Mouse (Mus musculus) embryonic facial prominence, embryonic 13.5 days (tissue): ENCODE measurements around the gene Ltbp3. TPM values are rescaled to one million over a fixed set of nuclear protein-coding genes. Genes with fewer than 3 reads are reported as not detected.
A peak's percentile ranks its signal among the peaks of the same experiment; 100 is the strongest.

Source experiments
- ATAC-seq: fragments of 200-750 bp; cut with Nextera tagmentation; 2 replicates; pipeline ENCODE4 v1.8.0; 2017; ENCODE audit warnings: low read depth; ENCODE audit not compliant: insufficient number of reproducible peaks, insufficient read depth, low FRiP score, low TSS enrichment
- H3K27ac ChIP-seq: fragments of 300-500 bp; sonication (generic); 2 replicates; pipeline ENCODE4 v1.5.1; 2015; ENCODE audit warnings: moderate library complexity, mild to moderate bottlenecking, inconsistent platforms
- H3K27me3 ChIP-seq: fragments of 300-500 bp; sonication (generic); 2 replicates; pipeline ENCODE4 v1.6.1; 2015; ENCODE audit warnings: mild to moderate bottlenecking, inconsistent platforms
- H3K36me3 ChIP-seq: fragments of 300-500 bp; sonication (generic); 2 replicates; pipeline ENCODE4 v1.6.1; 2015; ENCODE audit warnings: mild to moderate bottlenecking, inconsistent platforms
- H3K4me1 ChIP-seq: fragments of 300-500 bp; sonication (generic); 2 replicates; pipeline ENCODE4 v1.6.1; 2015; ENCODE audit warnings: inconsistent platforms
- H3K4me2 ChIP-seq: fragments of 300-500 bp; sonication (generic); 2 replicates; pipeline ENCODE4 v1.6.1; 2015; ENCODE audit warnings: moderate library complexity, mild to moderate bottlenecking, inconsistent platforms
- H3K4me3 ChIP-seq: fragments of 300-500 bp; sonication (generic); 2 replicates; pipeline ENCODE4 v1.5.1; 2015; ENCODE audit warnings: mild to moderate bottlenecking, inconsistent platforms
- H3K9ac ChIP-seq: fragments of 300-500 bp; sonication (generic); 2 replicates; pipeline ENCODE4 v1.6.1; 2015; ENCODE audit warnings: mild to moderate bottlenecking, inconsistent platforms
- H3K9me3 ChIP-seq: fragments of 300-500 bp; sonication (generic); 2 replicates; pipeline ENCODE4 v1.6.1; 2016; ENCODE audit warnings: inconsistent platforms
- WGBS: fragments of 180-500 bp; shearing (Covaris S2); methylation state at CpG from one replicate; pipeline ENCODE4 v1.1.7; 2015; ENCODE audit warnings: mixed read lengths; 5-methylcytosine and 5-hydroxymethylcytosine counted together
- polyA plus RNA-seq: library from polyadenylated mRNA; unstranded; fragments of >200 nt; fragmentation: Nextera tagmentation; extraction: Ambion mirVana; gene quantifications from 2 replicates; pipeline ENCODE4 v1.2.1, GENCODE M21; 2015

The Ltbp3 gene
- polyA plus RNA-seq, 1 experiment from 2014 or later: 44.4 TPM

DNA sequence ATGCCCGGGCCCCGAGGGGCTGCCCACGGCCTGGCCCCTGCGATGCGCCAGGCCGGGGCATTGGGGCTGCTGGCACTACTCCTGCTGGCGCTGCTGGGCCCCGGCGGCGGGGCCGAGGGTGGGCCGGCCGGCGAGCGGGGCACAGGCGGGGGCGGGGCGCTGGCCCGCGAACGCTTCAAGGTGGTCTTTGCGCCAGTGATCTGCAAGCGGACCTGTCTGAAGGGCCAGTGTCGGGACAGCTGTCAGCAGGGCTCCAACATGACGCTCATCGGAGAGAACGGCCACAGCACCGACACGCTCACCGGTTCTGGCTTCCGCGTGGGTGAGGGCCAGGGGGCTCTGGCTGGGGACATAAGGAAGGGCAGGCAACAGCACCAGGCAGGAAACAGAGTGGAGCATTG, 1.5 kb downstream of the Ltbp3 start:
- H3K4me1 ChIP-seq: peaks cover 57% of the 10 kb centered on the region
- H3K4me2 ChIP-seq: peak overlapping the region; percentile 95
- H3K4me3 ChIP-seq: peak overlapping the region; percentile 67
- peak overlapping the region; percentile 92 for H3K27ac ChIP-seq
- peaks cover 45% of the 10 kb centered on the region for H3K27me3 ChIP-seq
- H3K9ac ChIP-seq: peak overlapping the region; percentile 91
- peak; percentile 7; the same call in 1 of the 2 replicates for ATAC-seq
- 3% methylated on average over 32 of the region's 32 CpGs for WGBS
- H3K9me3 ChIP-seq: no peaks in the 10 kb centered on the region
- H3K36me3 ChIP-seq: 0 out of 2 replicates have a peak, but pooled peaks cover 3% of the 10 kb centered on the region

DNA sequence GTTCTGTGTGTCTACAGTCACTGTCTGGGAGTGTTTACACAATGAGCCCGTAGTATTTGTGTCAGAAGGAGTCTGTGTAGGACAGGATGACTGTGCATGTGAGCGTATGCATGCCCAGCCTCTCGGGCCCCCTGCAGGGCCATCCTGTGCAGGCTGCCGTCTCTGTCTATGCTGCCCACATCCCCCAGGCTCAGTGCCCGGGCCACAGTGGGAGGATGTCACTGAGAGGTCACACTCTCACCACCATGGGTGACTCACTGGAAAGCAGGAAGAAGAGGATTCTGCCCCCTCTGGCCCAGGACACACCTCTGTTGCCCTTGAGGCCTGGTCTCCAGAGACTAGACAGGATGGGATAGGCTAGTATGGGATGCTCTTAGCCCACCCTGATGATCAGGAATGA, 2.9 kb downstream of the Ltbp3 start:
- Histone ChIP-seq H3K4me1 (peaks cover 57% of the 10 kb centered on the region), H3K27ac (no peak overlapping the region), H3K9ac (peak overlapping the region; percentile 91), H3K9me3 (no peaks in the 10 kb centered on the region), H3K4me2 (peak overlapping the region; percentile 95), H3K4me3 (peak overlapping the region; percentile 67; the same call in 1 of the 2 replicates), H3K27me3 (peaks cover 53% of the 10 kb centered on the region), H3K36me3 (0 out of 2 replicates have a peak, but pooled peaks cover 13% of the 10 kb centered on the region)
- 45% methylated on average over 5 of the region's 5 CpGs for WGBS
- no peak for ATAC-seq

DNA sequence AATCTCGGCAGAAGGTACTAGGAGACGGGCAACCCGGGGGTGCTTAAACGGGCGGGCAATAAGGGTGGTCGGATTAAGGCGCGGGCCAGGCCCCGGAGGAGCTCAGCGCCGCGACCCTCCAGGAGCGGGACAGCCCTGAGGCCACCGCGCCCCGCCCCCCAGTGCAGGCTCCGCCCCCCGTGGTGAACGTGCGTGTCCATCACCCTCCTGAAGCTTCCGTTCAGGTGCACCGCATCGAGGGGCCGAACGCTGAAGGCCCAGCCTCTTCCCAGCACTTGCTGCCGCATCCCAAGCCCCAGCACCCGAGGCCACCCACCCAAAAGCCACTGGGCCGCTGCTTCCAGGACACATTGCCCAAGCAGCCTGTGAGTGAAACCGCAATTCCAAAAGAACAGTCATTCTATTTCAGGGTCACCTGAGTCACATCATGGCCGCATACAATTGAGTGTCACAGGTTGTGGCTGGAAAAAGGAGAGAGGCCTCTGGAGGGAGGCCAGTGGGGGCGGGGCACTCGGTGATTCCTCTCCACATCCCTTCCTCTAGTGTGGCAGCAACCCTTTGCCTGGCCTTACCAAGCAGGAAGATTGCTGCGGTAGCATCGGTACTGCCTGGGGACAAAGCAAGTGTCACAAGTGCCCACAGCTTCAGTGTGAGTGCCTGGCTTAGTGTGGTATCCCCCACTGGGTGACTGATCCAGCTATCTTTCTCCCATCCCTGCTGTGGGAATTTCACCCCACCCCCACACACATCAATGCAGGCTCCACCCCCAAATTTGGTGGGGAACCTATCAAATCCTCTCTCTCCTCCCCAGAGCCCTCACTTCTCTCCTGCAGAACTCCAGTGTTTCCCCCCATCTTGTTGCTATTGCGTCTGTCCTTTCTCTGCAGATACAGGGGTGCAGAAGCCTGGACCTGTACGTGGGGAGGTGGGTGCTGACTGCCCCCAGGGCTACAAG, 5.3 kb downstream of the Ltbp3 start:
- no peak for ATAC-seq
- WGBS: 5% methylated on average over 36 of the region's 36 CpGs
- peak overlapping the region; percentile 30 for H3K4me3 ChIP-seq
- peaks cover 50% of the 10 kb centered on the region for H3K4me1 ChIP-seq
- no peaks in the 10 kb centered on the region for H3K9me3 ChIP-seq
- peak overlapping the region; percentile 58 for H3K9ac ChIP-seq
- H3K36me3 ChIP-seq: peaks cover 16% of the 10 kb centered on the region; the same call in 1 of the 2 replicates
- H3K27ac ChIP-seq: no peak overlapping the region
- peak overlapping the region; percentile 59 for H3K4me2 ChIP-seq
- peaks cover 71% of the 10 kb centered on the region for H3K27me3 ChIP-seq

DNA sequence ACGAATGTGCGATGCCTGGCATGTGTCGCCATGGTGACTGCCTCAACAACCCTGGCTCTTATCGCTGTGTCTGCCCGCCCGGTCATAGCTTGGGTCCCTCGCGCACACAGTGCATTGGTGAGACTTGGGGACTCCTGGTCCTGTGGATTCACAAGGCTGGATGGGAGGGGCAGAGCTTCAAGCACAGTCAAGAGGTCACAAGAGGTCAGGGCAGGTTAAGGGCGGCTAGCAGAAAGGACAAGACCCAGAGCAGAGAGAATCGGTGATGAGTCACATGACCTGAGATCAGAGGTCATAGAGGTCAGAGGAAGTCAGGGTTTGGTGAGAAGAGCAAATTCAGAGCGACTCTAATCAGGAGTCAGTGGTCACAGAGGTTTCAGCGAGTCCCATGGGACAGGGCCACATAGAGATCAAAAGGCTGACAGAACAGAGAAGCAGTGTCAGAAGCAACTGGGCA, 6.2 kb downstream of the Ltbp3 start:
- Histone ChIP-seq H3K36me3 (peaks cover 21% of the 10 kb centered on the region; the same call in 1 of the 2 replicates), H3K27me3 (peaks cover 80% of the 10 kb centered on the region), H3K9me3 (no peaks in the 10 kb centered on the region), H3K4me2 (no peak overlapping the region), H3K4me1 (peaks cover 54% of the 10 kb centered on the region), H3K4me3 (no peak overlapping the region), H3K27ac (no peak overlapping the region), H3K9ac (no peak overlapping the region)
- 34% methylated on average over 12 of the region's 12 CpGs for WGBS
- no peak; the same call in 1 of the 2 replicates for ATAC-seq

DNA sequence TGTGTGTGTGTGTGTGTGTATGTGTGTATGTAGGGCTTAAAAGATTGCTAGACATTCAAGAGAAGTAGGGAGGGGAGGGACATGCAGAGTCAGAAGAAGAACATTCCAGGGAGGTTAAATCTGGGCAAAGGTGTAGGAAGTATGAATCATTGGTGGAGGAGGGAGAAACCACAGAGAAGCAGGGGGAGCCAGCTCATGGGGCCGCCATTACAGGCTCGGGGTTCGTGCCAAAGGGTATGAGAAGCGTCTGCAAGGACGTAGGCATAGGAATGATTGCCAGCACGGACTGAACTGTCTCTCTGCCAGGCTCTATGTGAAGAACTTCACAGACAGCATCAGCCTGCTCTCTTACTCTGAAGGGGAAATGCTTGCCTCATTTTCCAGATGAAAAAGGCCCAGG, 8.8 kb downstream of the Ltbp3 start:
- H3K36me3 ChIP-seq: peaks cover 36% of the 10 kb centered on the region
- peaks cover 87% of the 10 kb centered on the region for H3K27me3 ChIP-seq
- ATAC-seq: no peak
- no peak overlapping the region for H3K4me3 ChIP-seq
- no peaks in the 10 kb centered on the region for H3K9me3 ChIP-seq
- no peak overlapping the region for H3K27ac ChIP-seq
- H3K4me1 ChIP-seq: peaks cover 37% of the 10 kb centered on the region
- H3K9ac ChIP-seq: no peak overlapping the region
- no peak overlapping the region for H3K4me2 ChIP-seq
- 82% methylated on average over 6 of the region's 6 CpGs for WGBS

DNA sequence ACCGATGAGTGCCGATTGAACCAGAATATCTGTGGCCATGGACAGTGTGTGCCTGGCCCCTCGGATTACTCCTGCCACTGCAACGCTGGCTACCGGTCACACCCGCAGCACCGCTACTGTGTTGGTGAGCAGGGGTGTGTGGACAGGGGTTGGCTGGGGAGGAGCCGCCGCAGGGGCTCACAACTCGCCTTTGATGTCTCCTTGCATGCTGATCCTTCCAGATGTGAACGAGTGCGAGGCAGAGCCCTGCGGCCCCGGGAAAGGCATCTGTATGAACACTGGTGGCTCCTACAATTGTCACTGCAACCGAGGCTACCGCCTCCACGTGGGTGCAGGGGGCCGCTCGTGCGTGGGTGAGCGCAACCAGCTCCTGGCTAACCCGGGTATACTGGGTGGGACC, 10.2 kb downstream of the Ltbp3 start:
- Histone ChIP-seq H3K4me3 (0 out of 2 replicates have a peak overlapping the region, but pooled peaks have one; percentile 3), H3K9me3 (no peaks in the 10 kb centered on the region), H3K27ac (no peak overlapping the region), H3K9ac (peak overlapping the region; percentile 36; the same call in 1 of the 2 replicates), H3K27me3 (peaks cover 87% of the 10 kb centered on the region), H3K4me1 (peaks cover 23% of the 10 kb centered on the region), H3K36me3 (peaks cover 46% of the 10 kb centered on the region), H3K4me2 (0 out of 2 replicates have a peak overlapping the region, but pooled peaks have one; percentile 7)
- 10% methylated on average over 22 of the region's 22 CpGs for WGBS
- no peak for ATAC-seq

DNA sequence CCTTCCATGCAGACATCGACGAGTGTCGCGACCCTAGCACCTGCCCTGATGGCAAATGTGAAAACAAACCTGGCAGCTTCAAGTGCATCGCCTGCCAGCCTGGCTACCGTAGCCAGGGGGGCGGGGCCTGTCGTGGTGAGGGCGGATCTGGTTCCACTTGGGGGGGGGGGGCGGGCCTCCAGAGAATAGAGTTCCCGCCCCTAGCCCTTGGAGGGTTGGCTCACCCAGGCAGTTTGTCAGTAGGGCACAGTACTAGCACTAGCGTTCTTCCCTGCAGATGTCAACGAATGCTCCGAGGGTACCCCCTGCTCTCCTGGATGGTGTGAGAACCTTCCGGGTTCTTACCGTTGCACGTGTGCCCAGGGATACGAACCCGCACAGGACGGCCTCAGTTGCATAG, 11.0 kb downstream of the Ltbp3 start:
- H3K4me2 ChIP-seq: 0 out of 2 replicates have a peak overlapping the region, but pooled peaks have one; percentile 5
- peaks cover 87% of the 10 kb centered on the region for H3K27me3 ChIP-seq
- H3K36me3 ChIP-seq: peaks cover 50% of the 10 kb centered on the region
- WGBS: 10% methylated on average over 20 of the region's 20 CpGs
- 0 out of 2 replicates have a peak overlapping the region, but pooled peaks have one; percentile 36 for H3K9ac ChIP-seq
- H3K4me1 ChIP-seq: peaks cover 22% of the 10 kb centered on the region
- ATAC-seq: no peak
- H3K27ac ChIP-seq: no peak overlapping the region
- H3K4me3 ChIP-seq: peak overlapping the region; percentile 3; the same call in 1 of the 2 replicates
- no peaks in the 10 kb centered on the region for H3K9me3 ChIP-seq

DNA sequence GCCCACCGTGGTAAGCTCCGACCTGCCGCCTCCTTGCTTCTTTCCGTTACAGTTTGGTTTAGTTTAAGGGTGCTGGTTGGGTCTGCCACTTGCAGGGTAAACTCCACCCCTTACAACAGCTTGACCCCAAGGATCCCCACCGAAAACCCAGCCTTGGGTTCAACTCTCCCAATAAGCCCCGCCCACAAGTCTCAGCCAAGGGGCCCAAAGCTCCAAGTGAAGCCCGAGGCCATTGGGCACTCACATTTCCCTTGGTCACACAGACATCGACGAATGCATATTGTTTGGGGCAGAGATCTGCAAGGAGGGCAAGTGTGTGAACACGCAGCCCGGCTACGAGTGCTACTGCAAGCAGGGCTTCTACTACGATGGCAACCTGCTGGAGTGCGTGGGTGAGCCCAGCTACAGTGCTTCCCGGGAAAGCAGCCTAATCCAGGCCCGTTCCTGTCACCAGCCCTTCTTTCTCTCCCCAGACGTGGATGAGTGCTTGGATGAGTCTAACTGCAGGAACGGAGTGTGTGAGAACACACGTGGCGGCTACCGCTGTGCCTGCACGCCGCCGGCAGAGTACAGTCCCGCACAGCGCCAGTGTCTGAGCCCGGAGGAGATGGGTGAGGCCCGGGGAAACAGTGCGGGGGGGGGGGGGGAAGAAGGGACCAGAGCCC, 15.7 kb downstream of the Ltbp3 start:
- ATAC-seq: no peak
- 13% methylated on average over 29 of the region's 29 CpGs for WGBS
- Histone ChIP-seq H3K9ac (peak overlapping the region; percentile 58), H3K27ac (no peak overlapping the region), H3K4me3 (peak overlapping the region; percentile 22), H3K4me1 (peaks cover 20% of the 10 kb centered on the region), H3K27me3 (peaks cover 67% of the 10 kb centered on the region), H3K4me2 (peak overlapping the region; percentile 48), H3K9me3 (no peaks in the 10 kb centered on the region), H3K36me3 (peaks cover 75% of the 10 kb centered on the region)

DNA sequence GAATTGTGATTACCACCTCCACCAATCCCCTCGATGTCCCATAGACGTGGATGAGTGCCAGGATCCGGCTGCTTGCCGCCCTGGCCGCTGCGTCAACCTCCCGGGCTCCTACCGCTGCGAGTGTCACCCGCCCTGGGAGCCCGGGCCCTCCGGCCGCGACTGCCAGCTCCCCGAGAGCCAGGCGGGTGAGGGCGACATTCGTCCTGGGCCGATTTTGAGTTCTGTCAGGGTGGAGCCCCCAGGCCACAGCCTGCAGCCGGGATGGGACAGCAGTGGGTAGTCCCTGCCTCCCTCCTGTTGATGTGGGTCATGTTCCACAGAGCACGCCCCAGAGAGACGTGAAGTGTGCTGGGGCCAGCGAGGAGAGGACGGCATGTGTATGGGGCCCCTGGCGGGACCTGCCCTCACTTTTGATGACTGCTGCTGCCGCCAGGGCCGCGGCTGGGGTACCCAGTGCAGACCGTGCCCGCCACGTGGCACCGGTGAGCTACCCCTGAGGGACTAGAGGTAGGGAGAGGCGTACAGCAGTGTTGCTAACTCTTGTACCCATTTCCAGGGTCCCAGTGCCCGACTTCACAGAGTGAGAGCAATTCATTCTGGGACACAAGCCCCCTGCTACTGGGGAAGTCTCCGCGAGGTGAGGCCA, 16.4 kb downstream of the Ltbp3 start:
- Histone ChIP-seq H3K4me1 (peaks cover 14% of the 10 kb centered on the region), H3K9me3 (no peaks in the 10 kb centered on the region), H3K36me3 (peaks cover 81% of the 10 kb centered on the region), H3K27ac (no peak overlapping the region), H3K4me2 (peak overlapping the region; percentile 48), H3K9ac (peak overlapping the region; percentile 58), H3K27me3 (peaks cover 60% of the 10 kb centered on the region), H3K4me3 (peak overlapping the region; percentile 22)
- no peak for ATAC-seq
- 18% methylated on average over 36 of the region's 36 CpGs for WGBS

DNA sequence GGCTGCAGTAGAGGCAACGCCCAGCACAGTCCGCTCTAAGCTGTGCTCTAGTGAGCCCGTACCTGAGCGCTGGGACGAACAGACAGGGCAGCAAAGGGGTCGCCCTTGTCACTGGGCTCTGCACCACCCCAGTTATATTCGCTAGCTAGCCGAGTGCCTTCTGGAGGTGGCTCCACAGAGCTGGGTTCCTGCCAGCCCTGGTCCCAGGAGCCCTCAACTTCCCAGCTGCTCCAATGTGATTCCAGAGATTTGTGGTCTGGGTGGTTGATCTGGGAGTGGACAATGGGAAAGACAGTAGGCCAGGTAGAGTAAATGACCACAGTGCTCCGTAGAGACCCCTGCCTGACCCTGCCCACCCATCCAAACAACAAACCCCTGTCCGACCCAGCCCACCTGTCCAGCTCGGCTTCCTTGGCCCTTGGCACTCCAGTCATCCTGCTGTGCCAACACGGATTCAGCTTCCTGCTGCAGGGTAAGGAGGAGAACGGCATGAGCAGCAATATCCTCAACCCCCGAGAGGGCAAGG, 18.2 kb downstream of the Ltbp3 start:
- Histone ChIP-seq H3K9ac (no peak overlapping the region), H3K4me1 (peaks cover 14% of the 10 kb centered on the region), H3K27me3 (peaks cover 47% of the 10 kb centered on the region), H3K36me3 (peaks cover 86% of the 10 kb centered on the region), H3K4me2 (no peak overlapping the region), H3K27ac (no peak overlapping the region), H3K9me3 (no peaks in the 10 kb centered on the region), H3K4me3 (no peak overlapping the region)
- no peak for ATAC-seq
- 90% methylated on average over 14 of the region's 14 CpGs for WGBS

DNA sequence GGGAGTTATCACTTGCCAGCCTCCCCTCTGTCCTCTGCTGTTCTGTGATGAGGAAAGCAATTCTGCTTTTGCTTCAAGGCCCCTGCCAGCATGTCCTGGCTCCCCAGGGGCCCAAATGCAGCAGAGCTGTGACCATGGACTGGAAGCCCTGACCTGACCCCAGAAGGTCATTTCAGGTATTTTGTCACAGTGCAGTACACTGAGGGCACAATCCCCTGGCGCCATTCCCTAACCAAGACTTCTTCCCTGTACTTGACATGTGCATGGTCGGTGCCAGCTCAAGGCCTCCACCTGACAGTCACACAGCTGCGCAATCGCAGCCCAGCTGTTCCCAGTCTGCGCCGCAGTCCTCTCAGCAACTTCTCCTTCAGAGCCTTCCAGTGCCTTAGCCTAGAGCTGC, 22.5 kb downstream of the Ltbp3 start:
- H3K36me3 ChIP-seq: peaks cover 97% of the 10 kb centered on the region
- 91% methylated on average over 6 of the region's 6 CpGs for WGBS

More for the DNA sequence above, 22.5 kb downstream of the Ltbp3 start:
- H3K4me1 ChIP-seq: no peaks in the 10 kb centered on the region
- H3K27ac ChIP-seq: no peak overlapping the region
- peaks cover 8% of the 10 kb centered on the region for H3K27me3 ChIP-seq
- no peak for ATAC-seq
- no peak overlapping the region for H3K4me3 ChIP-seq
- no peaks in the 10 kb centered on the region for H3K9me3 ChIP-seq
- no peak overlapping the region for H3K4me2 ChIP-seq
- no peak overlapping the region for H3K9ac ChIP-seq
